Mouse (Mus musculus) bone marrow macrophage, adult 2 months (primary cell): ENCODE data around the gene Ccdc155. TPM values are rescaled to one million over a fixed set of nuclear protein-coding genes. Genes with fewer than 3 reads are reported as not detected.
A peak's percentile ranks its signal among the peaks of the same experiment; 100 is the strongest.

Experiments used
- H3K27ac ChIP-seq: 2 replicates; pipeline ENCODE4 v1.5.1; 2012; ENCODE audit warnings: low read depth, low read length; ENCODE audit not compliant: insufficient read depth
- H3K4me1 ChIP-seq: 2 replicates; pipeline ENCODE4 v1.6.1; 2012; ENCODE audit warnings: low read length; ENCODE audit not compliant: control insufficient read depth, insufficient read depth
- H3K4me3 ChIP-seq: 2 replicates; pipeline ENCODE4 v1.5.1; 2012; ENCODE audit warnings: mild to moderate bottlenecking, low read length, moderate library complexity; ENCODE audit not compliant: insufficient read depth
- CTCF ChIP-seq: IDR thresholded peaks from 2 replicates; pipeline ENCODE4 v1.5.1; 2012; ENCODE audit warnings: low read depth, mild to moderate bottlenecking, low read length, moderate library complexity
- POLR2A ChIP-seq: IDR thresholded peaks from 2 replicates; pipeline ENCODE4 v1.6.1; 2012; ENCODE audit warnings: mild to moderate bottlenecking, low read depth, low read length, borderline replicate concordance
- polyA plus RNA-seq: library from polyadenylated mRNA; stranded (reverse); fragments of >200 nt; gene quantifications from 2 replicates; pipeline ENCODE4 v1.2.4, GENCODE M21; 2012; ENCODE audit not compliant: missing spikeins, insufficient read depth, insufficient read length

Ccdc155 gene
- polyA plus RNA-seq = 0.24 TPM in 1 of 2 replicates, not detected in the other

- no peak within 1 kb of the TSS for H3K27ac ChIP-seq
- no peaks in the 10 kb centered on the region for H3K4me1 ChIP-seq
- peak within 1 kb of the TSS; percentile 54 for H3K4me3 ChIP-seq
- TF ChIP-seq CTCF = no peak
- TF ChIP-seq POLR2A = no peak
Observed at GRCm38 (mm10) chr7:45204380-45205143, at the start of gene Ccdc155. Gene Ccdc155 (minus strand): TSS chr7:45204892.

- TF ChIP-seq POLR2A (no peak), CTCF (no peak)
- H3K4me1 ChIP-seq = no peaks in the 10 kb centered on the region
- no peak overlapping the region for H3K4me3 ChIP-seq
- H3K27ac ChIP-seq = no peak overlapping the region
Observed at GRCm38 (mm10) chr7:45253806-45254205, 49.1 kb upstream of the Ccdc155 start.

GRCm38 (mm10) chr7:45247666-45248065 is 43.0 kb upstream of the Ccdc155 start:
- no peak overlapping the region for H3K27ac ChIP-seq
- TF ChIP-seq CTCF (no peak), POLR2A (no peak)
- H3K4me1 ChIP-seq = no peaks in the 10 kb centered on the region
- no peak overlapping the region for H3K4me3 ChIP-seq

- TF ChIP-seq CTCF (no peak), POLR2A (no peak)
- H3K4me1 ChIP-seq = peaks cover 17% of the 10 kb centered on the region
- no peak overlapping the region for H3K27ac ChIP-seq
- no peak overlapping the region for H3K4me3 ChIP-seq
Observed at GRCm38 (mm10) chr7:45241389-45241749, 36.7 kb upstream of the Ccdc155 start.

GRCm38 (mm10) chr7:45240633-45241388 is 36.1 kb upstream of the Ccdc155 start, which contains the start of gene Slc6a16:
Gene Slc6a16 (plus strand): TSS chr7:45241085.
- no peak for TF ChIP-seq CTCF
- TF ChIP-seq POLR2A = no peak
- Histone ChIP-seq H3K4me3 (no peak within 1 kb of the TSS), H3K27ac (no peak within 1 kb of the TSS), H3K4me1 (peaks cover 17% of the 10 kb centered on the region)

- Histone ChIP-seq H3K27ac (no peak overlapping the region), H3K4me1 (peaks cover 17% of the 10 kb centered on the region), H3K4me3 (no peak overlapping the region)
- TF ChIP-seq CTCF (no peak), POLR2A (no peak)
Observed at GRCm38 (mm10) chr7:45240109-45240508, 35.4 kb upstream of the Ccdc155 start.

GRCm38 (mm10) chr7:45238723-45239496 is 34.2 kb upstream of the Ccdc155 start, which contains the start of gene Cd37:
Gene Cd37 (minus strand): TSS chr7:45239115.
- peak within 1 kb of the TSS; percentile 94 for H3K27ac ChIP-seq
- H3K4me3 ChIP-seq = peak within 1 kb of the TSS; percentile 76
- no peak for TF ChIP-seq POLR2A
- TF ChIP-seq CTCF = no peak
- H3K4me1 ChIP-seq = peaks cover 17% of the 10 kb centered on the region

- Histone ChIP-seq H3K4me3 (peak overlapping the region; percentile 76), H3K27ac (peak overlapping the region; percentile 94), H3K4me1 (peaks cover 17% of the 10 kb centered on the region)
- TF ChIP-seq CTCF (no peak), POLR2A (no peak)
Observed at GRCm38 (mm10) chr7:45237747-45238699, 33.3 kb upstream of the Ccdc155 start.
